Mouse (Mus musculus) left cerebral cortex, postnatal 4 days (tissue): Measurements from ENCODE around the gene Usp42. TPM values are rescaled to one million over a fixed set of nuclear protein-coding genes. Genes with fewer than 3 reads are reported as not detected.

ENCODE experiments used
- total RNA-seq, 2 experiments: library from RNA; stranded (reverse); gene quantifications; 2 replicates each; pipeline ENCODE4 v1.2.3; 2021

The Usp42 gene
- total RNA-seq, 2 experiments from 2014 or later, result 40.9 to 43.9 TPM

Other genes with a start within 250 kb of the Usp42 start
- 100 to 1,000 TPM; 415 to 420 TPM for gene Rac1, start 204.2 kb downstream of the Usp42 start, total RNA-seq
- gene Cyth3, start 109.8 kb downstream of the Usp42 start, total RNA-seq, result 100 to 1,000 TPM in 1 of 2 experiments, 10 to 100 TPM in 1; 88.2 to 115 TPM
- gene Eif2ak1, start 85.5 kb upstream of the Usp42 start, total RNA-seq, result 10 to 100 TPM; 41.1 to 42.9 TPM
- under 1 TPM; 0.20 to 0.22 TPM for gene Ankrd61, start 165.4 kb upstream of the Usp42 start, total RNA-seq
- 10 to 100 TPM; 58.1 to 59.7 TPM for gene Aimp2, start 177.6 kb upstream of the Usp42 start, total RNA-seq
- 10 to 100 TPM; 17.2 to 23.2 TPM for gene Pms2, start 177.7 kb upstream of the Usp42 start, total RNA-seq
- gene Gm42421, start 195.9 kb upstream of the Usp42 start, total RNA-seq, result 1 to 10 TPM; 1.9 to 2.1 TPM
- gene Rsph10b, start 200.8 kb upstream of the Usp42 start, total RNA-seq, result 1 to 10 TPM; 4.7 to 6.0 TPM